In genomic region chr6:38145463-38146065, GRCm38 (mm10) we compare ENCODE assay signal across 10 mouse cellular contexts. TPM values are rescaled to one million over a fixed set of nuclear protein-coding genes. Genes with fewer than 3 reads are reported as not detected.
DNase-seq lines count a peak whose midpoint lies in the region; ATAC-seq lines count a peak whose summit lies in the region.
"Had no signal": no experiment of that assay in that cellular context is flagged by ENCODE, and none has a peak within 500 bp of the region (broad histone marks: within the 10 kb centered on the region; RNA-seq: fewer than 3 reads in every experiment).

No protein-coding gene starts in this region.

- peaks cover 73% of the 10 kb centered on the region for H3K36me3 ChIP-seq in limb, embryonic 12.5 days
- peaks cover 83% of the 10 kb centered on the region for H3K36me3 ChIP-seq in limb, embryonic 10.5 days
- peaks cover 48% of the 10 kb centered on the region for H3K36me3 ChIP-seq in embryonic facial prominence, embryonic 14.5 days (ENCODE audit: control insufficient read depth, insufficient read depth, low read length)
- peaks cover 37% of the 10 kb centered on the region for H3K36me3 ChIP-seq in limb, embryonic 15.5 days
- peaks cover 74% of the 10 kb centered on the region for H3K36me3 ChIP-seq in midbrain, embryonic 10.5 days

- no peaks in the 10 kb centered on the region for H3K9me3 ChIP-seq in limb, embryonic 12.5 days
- H3K9me3 ChIP-seq in limb, embryonic 10.5 days (replicated peaks) = no peaks in the 10 kb centered on the region
- H3K9me3 ChIP-seq in embryonic facial prominence, embryonic 14.5 days (ENCODE audit: control insufficient read depth, low read length) = no peaks in the 10 kb centered on the region
- H3K9me3 ChIP-seq in limb, embryonic 15.5 days = no peaks in the 10 kb centered on the region
- H3K9me3 ChIP-seq in midbrain, embryonic 10.5 days (replicated peaks) = no peaks in the 10 kb centered on the region

- WGBS in limb, embryonic 12.5 days = 80% methylated on average over 8 of the region's 8 CpGs
- WGBS in limb, embryonic 10.5 days = 81% methylated on average over 8 of the region's 8 CpGs
- 57% methylated on average over 8 of the region's 8 CpGs for WGBS in embryonic facial prominence, embryonic 14.5 days
- 63% methylated on average over 8 of the region's 8 CpGs for WGBS in limb, embryonic 15.5 days
- 59% methylated on average over 8 of the region's 8 CpGs for WGBS in midbrain, embryonic 10.5 days

- no peak overlapping the region for H3K4me3 ChIP-seq in limb, embryonic 12.5 days (replicated peaks)
- no peak overlapping the region for H3K4me3 ChIP-seq in limb, embryonic 10.5 days
- H3K4me3 ChIP-seq in embryonic facial prominence, embryonic 14.5 days (ENCODE audit: low read depth, low read length) = no peak overlapping the region
- H3K4me3 ChIP-seq in limb, embryonic 15.5 days = no peak overlapping the region
- no peak overlapping the region for H3K4me3 ChIP-seq in midbrain, embryonic 10.5 days

- ATAC-seq in limb, embryonic 12.5 days (ENCODE audit: insufficient number of reproducible peaks, insufficient read depth, low FRiP score, low TSS enrichment, low read depth) = no peak
- ATAC-seq in embryonic facial prominence, embryonic 14.5 days (ENCODE audit: low read depth) = 0 out of 2 replicates have a peak, but pooled peaks have one; percentile 9
- ATAC-seq in limb, embryonic 15.5 days (ENCODE audit: insufficient number of reproducible peaks, low FRiP score, low TSS enrichment, low read depth) = no peak

- peaks cover 18% of the 10 kb centered on the region for H3K4me1 ChIP-seq in limb, embryonic 12.5 days (replicated peaks)
- H3K4me1 ChIP-seq in limb, embryonic 10.5 days = peaks cover 12% of the 10 kb centered on the region
- peaks cover 18% of the 10 kb centered on the region; the same call in 1 of the 2 replicates for H3K4me1 ChIP-seq in embryonic facial prominence, embryonic 14.5 days (ENCODE audit: control insufficient read depth, insufficient read depth, low read length)
- peaks cover 44% of the 10 kb centered on the region for H3K4me1 ChIP-seq in limb, embryonic 15.5 days
- peaks cover 5% of the 10 kb centered on the region; the same call in 1 of the 2 replicates for H3K4me1 ChIP-seq in midbrain, embryonic 10.5 days

- H3K27ac ChIP-seq in limb, embryonic 12.5 days = peak overlapping the region; percentile 79
- no peak overlapping the region for H3K27ac ChIP-seq in limb, embryonic 10.5 days
- H3K27ac ChIP-seq in embryonic facial prominence, embryonic 14.5 days (replicated peaks; ENCODE audit: low read depth, low read length) = peak overlapping the region; percentile 91
- H3K27ac ChIP-seq in limb, embryonic 15.5 days = peak overlapping the region; percentile 92
- no peak overlapping the region for H3K27ac ChIP-seq in midbrain, embryonic 10.5 days (replicated peaks)

- H3K9ac ChIP-seq in limb, embryonic 12.5 days (replicated peaks) = no peak overlapping the region
- no peak overlapping the region for H3K9ac ChIP-seq in embryonic facial prominence, embryonic 14.5 days (ENCODE audit: low read depth, low read length)
- no peak overlapping the region for H3K9ac ChIP-seq in limb, embryonic 15.5 days

- H3K4me2 ChIP-seq in limb, embryonic 12.5 days = no peak overlapping the region
- H3K4me2 ChIP-seq in embryonic facial prominence, embryonic 14.5 days (ENCODE audit: low read depth, low read length) = no peak overlapping the region
- no peak overlapping the region for H3K4me2 ChIP-seq in limb, embryonic 15.5 days

- DNase-seq in limb, embryonic 10.5 days (ENCODE audit: low spot score) = no peak
- DNase-seq in embryonic facial prominence, embryonic 14.5 days (ENCODE audit: low spot score) = no peak
- DNase-seq in kidney, adult 11 months = peak; percentile 63
- DNase-seq in B cell, adult 2 months = no peak
- no peak for DNase-seq in midbrain, embryonic 10.5 days (ENCODE audit: low spot score)
- DNase-seq in ovary, postnatal 14 days (ENCODE audit: low spot score) = no peak
- DNase-seq: midbrain, embryonic 14.5 days had no signal

- no peaks in the 10 kb centered on the region for H3K27me3 ChIP-seq in limb, embryonic 12.5 days
- H3K27me3 ChIP-seq in limb, embryonic 10.5 days (ENCODE audit: low read depth, poor library complexity, severe bottlenecking) = no peaks in the 10 kb centered on the region
- no peaks in the 10 kb centered on the region for H3K27me3 ChIP-seq in embryonic facial prominence, embryonic 14.5 days (replicated peaks; ENCODE audit: control insufficient read depth, insufficient read depth, low read length)
- no peaks in the 10 kb centered on the region for H3K27me3 ChIP-seq in limb, embryonic 15.5 days
- H3K27me3 ChIP-seq in midbrain, embryonic 10.5 days (ENCODE audit: low read depth, poor library complexity, severe bottlenecking) = no peaks in the 10 kb centered on the region

RNA-seq across cellular contexts. Expression of gene Atp6v0a4, which starts 21.2 kb away (rescaled TPM):
- polyA plus RNA-seq in limb, embryonic 12.5 days (2016; fragmentation: Nextera tagmentation; extraction: Ambion mirVana) = not detected in 2 replicates
- polyA plus RNA-seq in limb, embryonic 10.5 days (2016; fragmentation: Nextera tagmentation; extraction: Ambion mirVana) = not detected in 2 replicates
- polyA plus RNA-seq in embryonic facial prominence, embryonic 14.5 days (2014; fragmentation: Nextera tagmentation; extraction: Ambion mirVana) = 0.97 and 3.1 TPM in 2 replicates
- 4.0 and 6.0 TPM in 2 replicates for polyA plus RNA-seq in limb, embryonic 15.5 days (2015; fragmentation: Nextera tagmentation; extraction: Ambion mirVana)
- not detected in 2 replicates for polyA plus RNA-seq in midbrain, embryonic 10.5 days (2016; fragmentation: Nextera tagmentation; extraction: Ambion mirVana)
- polyA plus RNA-seq: midbrain, embryonic 14.5 days had no signal

RNA-seq across cellular contexts. Expression of gene Tmem213, which starts 36.5 kb away (rescaled TPM):
- polyA plus RNA-seq in limb, embryonic 12.5 days (2016; fragmentation: Nextera tagmentation; extraction: Ambion mirVana) = 0.71 and 0.73 TPM in 2 replicates
- not detected in 2 replicates for polyA plus RNA-seq in limb, embryonic 10.5 days (2016; fragmentation: Nextera tagmentation; extraction: Ambion mirVana)
- 2.7 and 3.2 TPM in 2 replicates for polyA plus RNA-seq in embryonic facial prominence, embryonic 14.5 days (2014; fragmentation: Nextera tagmentation; extraction: Ambion mirVana)
- 1.5 and 3.1 TPM in 2 replicates for polyA plus RNA-seq in limb, embryonic 15.5 days (2015; fragmentation: Nextera tagmentation; extraction: Ambion mirVana)
- not detected in 2 replicates for polyA plus RNA-seq in midbrain, embryonic 10.5 days (2016; fragmentation: Nextera tagmentation; extraction: Ambion mirVana)
- polyA plus RNA-seq: large intestine, adult 2 months; midbrain, embryonic 14.5 days had no signal

Comparison
In these comparisons a context has a peak if more than half of its experiments do, and no peak if none do; other contexts are left out.
1. H3K27ac ChIP-seq: peak in limb, embryonic 12.5 days (single experiment), embryonic facial prominence, embryonic 14.5 days (single experiment) and limb, embryonic 15.5 days (single experiment); none in limb, embryonic 10.5 days (single experiment) and midbrain, embryonic 10.5 days (single experiment).